Mouse (Mus musculus) frontal cortex, adult (tissue): ENCODE results near the gene Cd248.
"Not testable (repeated sequence)": the region's sequence is repeated elsewhere in the genome, so short reads cannot be mapped to it uniquely, and the experiment has no call there.

ENCODE experiments used
- ATAC-seq: cut with Nextera tagmentation; 2 replicates; pipeline ENCODE4 v1.9.2; 2017; ENCODE audit warnings: mild to moderate bottlenecking, moderate library complexity, mixed read lengths; ENCODE audit not compliant: low TSS enrichment

Gene Cd248

GRCm38 (mm10) chr19:5073518-5073917, 5.6 kb downstream of the Cd248 start:
- ATAC-seq, result peak; percentile 61; the same call in 1 of the 2 replicates

- ATAC-seq, result no peak
These were observed 11.4 kb downstream of the Cd248 start for GRCm38 (mm10) chr19:5079279-5079678.

GRCm38 (mm10) chr19:5082005-5082404, 14.1 kb downstream of the Cd248 start:
- ATAC-seq, result no peak

GRCm38 (mm10) chr19:5082596-5082995, 14.7 kb downstream of the Cd248 start:
- ATAC-seq, result no peak

- no peak for ATAC-seq
These were observed 16.3 kb downstream of the Cd248 start for GRCm38 (mm10) chr19:5083961-5084833.

GRCm38 (mm10) chr19:5084834-5085144, 16.9 kb downstream of the Cd248 start:
- ATAC-seq, result no peak

GRCm38 (mm10) chr19:5085145-5085863, 17.4 kb downstream of the Cd248 start, which contains the start of gene Tmem151a:
TSS of gene Tmem151a (minus strand) at chr19:5085531.
- ATAC-seq, result no peak

GRCm38 (mm10) chr19:5086533-5086932, 18.7 kb downstream of the Cd248 start:
- ATAC-seq, result not testable (repeated sequence)

- ATAC-seq, result peak; percentile 71
These were observed 20.2 kb downstream of the Cd248 start, which contains the start of gene Yif1a for GRCm38 (mm10) chr19:5087884-5088728. TSS of gene Yif1a (plus strand) at chr19:5088538.

GRCm38 (mm10) chr19:5089324-5089723, 21.4 kb downstream of the Cd248 start:
- no peak for ATAC-seq

GRCm38 (mm10) chr19:5092083-5092482, 24.2 kb downstream of the Cd248 start:
- no peak for ATAC-seq

- no peak for ATAC-seq
These were observed 25.8 kb downstream of the Cd248 start for GRCm38 (mm10) chr19:5093481-5094242.

- ATAC-seq, result peak; percentile 66
These were observed 26.4 kb downstream of the Cd248 start for GRCm38 (mm10) chr19:5094243-5094632.

GRCm38 (mm10) chr19:5094746-5095417, 27.0 kb downstream of the Cd248 start:
- ATAC-seq, result no peak

- no peak for ATAC-seq
These were observed 28.1 kb downstream of the Cd248 start for GRCm38 (mm10) chr19:5095887-5096474.

GRCm38 (mm10) chr19:5097521-5098362, 29.9 kb downstream of the Cd248 start:
- ATAC-seq, result no peak

- peak; percentile 25; the same call in 1 of the 2 replicates for ATAC-seq
These were observed 30.7 kb downstream of the Cd248 start, which contains the start of gene Cnih2 for GRCm38 (mm10) chr19:5098363-5099143. TSS of gene Cnih2 (minus strand) at chr19:5098521.

- no peak for ATAC-seq
These were observed 38.2 kb downstream of the Cd248 start for GRCm38 (mm10) chr19:5106074-5106473.
